Mouse (Mus musculus) cerebellum, adult 9-10 months (tissue): ENCODE results near the gene Slc12a3.
"Not testable (repeated sequence)": the region's sequence is repeated elsewhere in the genome, so short reads cannot be mapped to it uniquely, and the experiment has no call there.

Experiments
- DNase-seq: peaks from one replicate; pipeline ENCODE4 v3.0.0; 2022

Slc12a3 gene

DNA sequence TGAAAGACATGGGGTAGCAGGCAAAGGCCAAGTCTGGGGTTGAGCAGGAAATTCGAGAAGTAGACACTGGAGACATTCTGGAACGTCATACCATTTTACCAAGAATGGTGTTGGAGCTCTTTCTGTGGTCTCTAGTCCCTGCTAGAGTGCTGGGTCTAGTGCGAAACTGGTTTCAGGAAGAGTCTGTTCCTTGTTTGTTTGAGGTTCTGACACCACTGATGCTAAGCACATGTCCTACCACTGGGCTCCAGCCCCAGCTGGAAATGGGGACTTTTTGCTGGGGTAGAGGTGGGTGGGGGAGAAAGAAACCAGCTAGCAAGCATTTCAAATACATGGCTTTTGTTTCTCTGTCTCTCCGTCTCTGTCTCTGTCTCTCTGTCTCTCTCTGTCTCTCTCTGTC is 48.0 kb downstream of the Slc12a3 start:
- no peak for DNase-seq

DNA sequence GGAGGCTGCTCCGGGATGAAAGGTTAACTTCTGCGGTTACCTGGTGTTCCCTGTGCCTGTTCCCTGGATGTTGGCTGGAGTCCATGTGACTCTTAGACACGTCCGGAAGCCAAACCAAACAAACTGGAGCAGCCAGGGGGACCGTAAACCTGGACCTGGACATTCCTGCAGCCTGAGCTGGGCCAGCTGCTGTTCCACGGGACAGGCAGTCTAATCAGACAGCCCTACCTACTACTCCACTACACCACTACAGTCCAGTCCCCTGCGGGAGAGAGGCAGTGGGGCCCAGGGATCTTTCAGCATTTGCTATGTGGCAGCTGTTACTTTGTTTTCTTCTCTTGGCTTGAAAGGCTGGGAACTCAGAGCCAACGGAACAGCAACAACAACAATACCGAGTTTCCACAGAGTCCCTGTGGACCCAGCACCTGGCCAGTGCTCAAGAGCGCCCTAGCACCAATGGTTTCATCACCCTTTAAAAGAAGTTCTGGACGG is 48.8 kb downstream of the Slc12a3 start:
- no peak for DNase-seq

DNA sequence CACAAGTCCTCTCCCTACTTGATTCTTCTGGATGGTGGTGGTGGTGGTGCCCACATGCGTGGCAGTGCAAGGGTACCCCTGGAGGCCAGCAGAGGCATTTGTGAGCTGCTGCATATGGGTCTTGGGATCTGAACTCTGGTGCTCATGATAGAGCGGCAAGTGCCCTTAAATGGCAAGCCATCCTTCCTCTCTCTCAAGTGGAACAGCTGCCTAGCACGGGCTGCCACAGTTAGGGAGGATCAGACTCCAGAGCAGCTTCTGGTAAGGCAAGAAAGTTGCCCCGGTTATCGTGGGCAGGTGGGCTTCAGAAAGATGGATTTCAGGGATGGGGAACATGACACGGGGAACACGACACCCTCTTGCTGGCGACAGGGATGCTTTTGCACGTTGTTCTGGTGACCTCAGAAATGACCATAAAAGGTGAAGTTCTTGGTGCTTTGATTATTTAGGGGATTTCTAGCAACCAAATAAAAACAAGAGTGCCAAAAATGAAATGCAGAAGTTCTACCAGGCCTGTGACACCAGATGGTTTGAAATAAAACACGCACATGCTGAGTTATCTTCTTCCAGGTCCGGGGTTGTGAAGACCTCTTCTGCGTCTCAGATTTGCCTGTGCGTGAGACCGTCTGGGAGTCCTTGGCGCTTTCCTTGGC is 49.9 kb downstream of the Slc12a3 start:
- DNase-seq: no peak

DNA sequence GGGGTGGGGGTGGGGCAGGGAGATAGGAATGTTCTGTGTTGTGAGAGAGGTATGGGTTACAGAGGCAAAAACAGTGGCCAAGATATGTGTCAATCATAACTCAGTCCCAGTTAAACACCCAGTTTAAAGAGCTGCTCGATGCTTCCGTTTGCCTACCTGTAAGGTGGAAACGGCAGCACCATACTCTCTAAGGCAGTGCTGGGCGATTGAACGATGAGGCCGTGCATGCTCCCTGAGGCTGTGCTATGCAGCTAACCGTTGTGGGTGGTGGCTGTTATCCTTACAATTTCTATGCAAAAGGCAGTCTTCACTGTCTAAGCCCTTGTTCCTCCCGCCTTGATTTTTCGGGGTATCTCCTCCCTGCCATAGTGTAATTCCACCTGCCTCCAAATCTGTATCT is 50.7 kb downstream of the Slc12a3 start:
- DNase-seq: no peak

GRCm38 (mm10) chr8:94384166-94384565 is 55.2 kb downstream of the Slc12a3 start:
- no peak for DNase-seq

GRCm38 (mm10) chr8:94385506-94386213 is 56.7 kb downstream of the Slc12a3 start:
- no peak for DNase-seq

DNA sequence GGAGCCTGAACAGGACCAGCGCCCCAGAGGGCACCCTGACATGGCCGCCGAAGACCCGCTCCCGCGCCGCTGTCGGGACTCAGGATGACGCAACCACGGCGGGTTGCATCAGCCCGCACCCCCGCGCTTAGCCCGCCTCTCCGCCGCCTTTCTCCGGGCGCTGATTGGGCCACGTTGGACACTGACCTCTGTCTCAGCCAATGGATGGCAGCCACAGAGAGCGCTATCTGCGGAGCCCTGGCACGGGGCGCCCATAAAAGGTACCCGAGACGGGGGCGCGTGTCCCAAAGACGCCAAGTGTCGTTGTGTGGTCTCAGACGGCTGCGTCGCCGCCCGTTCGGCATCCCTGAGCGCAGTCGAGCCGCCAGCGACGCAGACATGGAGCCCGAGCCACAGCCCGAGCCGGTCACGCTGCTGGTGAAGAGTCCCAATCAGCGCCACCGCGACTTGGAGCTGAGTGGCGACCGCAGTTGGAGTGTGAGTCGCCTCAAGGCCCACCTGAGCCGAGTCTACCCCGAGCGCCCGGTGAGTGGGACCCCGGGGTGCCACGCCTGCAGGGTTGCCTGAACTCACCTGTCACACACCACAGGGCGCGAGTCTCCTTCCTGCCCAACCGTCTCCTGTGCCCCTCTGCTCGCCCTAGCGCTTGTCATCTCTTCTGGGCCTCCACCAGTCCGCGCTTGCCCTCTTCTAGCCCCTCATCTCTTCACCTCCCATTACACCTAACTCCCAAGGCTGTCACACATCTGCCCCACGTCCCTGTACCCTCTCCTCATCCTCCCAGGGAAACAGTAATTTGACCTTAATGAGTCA is 57.4 kb downstream of the Slc12a3 start, which contains the start of gene Herpud1:
TSS of gene Herpud1 (plus strand) at position 225 of the 813 bp plus-strand sequence.
- peak; percentile 98 for DNase-seq

GRCm38 (mm10) chr8:94387027-94387684 is 58.2 kb downstream of the Slc12a3 start:
- DNase-seq: peak; percentile 85

DNA sequence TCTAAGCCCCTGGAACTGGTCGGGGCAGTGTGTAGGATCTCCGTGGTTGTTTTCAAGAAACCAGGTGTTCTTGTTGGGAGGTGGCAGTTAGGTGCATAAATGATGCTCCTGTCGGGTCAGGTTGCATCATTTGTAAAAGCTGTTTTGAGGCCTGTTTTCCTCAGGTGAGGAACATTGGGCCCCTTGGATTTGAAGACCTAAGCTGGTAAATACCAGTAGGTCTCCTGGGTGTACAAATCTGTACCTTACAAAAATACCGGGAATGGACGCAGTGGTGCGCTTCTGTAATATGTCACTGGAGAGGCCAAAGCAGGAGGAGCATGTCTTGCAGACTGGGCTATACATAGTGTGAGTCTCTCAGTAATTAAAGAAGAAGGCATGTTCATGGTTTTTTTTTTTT is 58.8 kb downstream of the Slc12a3 start:
- no peak for DNase-seq

DNA sequence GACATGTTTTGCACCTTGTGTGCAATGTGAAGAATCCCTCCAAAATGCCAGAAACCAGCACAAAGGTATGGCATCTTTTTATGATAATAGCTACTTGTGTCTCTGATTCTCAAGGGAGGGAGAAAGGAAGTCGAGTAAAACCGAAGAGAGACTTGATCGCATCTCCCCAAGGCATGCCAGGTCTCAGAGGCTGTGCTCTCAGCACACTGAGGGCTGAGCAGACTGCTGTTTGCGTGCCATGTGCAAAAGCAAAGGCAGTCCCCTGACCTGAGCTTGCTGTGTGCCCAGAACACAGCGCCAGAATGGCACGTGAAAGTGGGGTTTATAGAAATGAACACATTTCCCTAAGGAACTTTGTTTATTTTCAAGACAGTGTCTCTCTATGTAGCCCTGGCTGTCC is 60.5 kb downstream of the Slc12a3 start:
- no peak for DNase-seq

DNA sequence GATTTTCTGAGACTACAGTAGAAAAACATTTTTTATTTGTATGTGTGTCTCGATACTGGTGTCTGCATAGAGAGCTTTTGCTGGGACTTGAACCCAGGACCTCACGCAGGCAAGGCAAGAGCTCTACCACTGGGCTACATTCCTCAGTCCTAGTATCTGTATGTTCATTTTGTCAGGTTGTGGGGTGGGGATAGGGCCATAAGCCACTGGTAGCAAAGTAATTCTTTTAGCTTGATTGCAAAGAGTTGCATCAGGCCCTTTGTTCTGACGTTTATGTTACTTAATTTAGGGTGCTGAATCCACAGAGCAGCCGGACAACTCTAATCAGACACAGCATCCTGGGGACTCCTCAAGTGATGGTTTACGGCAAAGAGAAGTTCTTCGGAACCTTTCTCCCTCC is 61.4 kb downstream of the Slc12a3 start:
- no peak for DNase-seq

DNA sequence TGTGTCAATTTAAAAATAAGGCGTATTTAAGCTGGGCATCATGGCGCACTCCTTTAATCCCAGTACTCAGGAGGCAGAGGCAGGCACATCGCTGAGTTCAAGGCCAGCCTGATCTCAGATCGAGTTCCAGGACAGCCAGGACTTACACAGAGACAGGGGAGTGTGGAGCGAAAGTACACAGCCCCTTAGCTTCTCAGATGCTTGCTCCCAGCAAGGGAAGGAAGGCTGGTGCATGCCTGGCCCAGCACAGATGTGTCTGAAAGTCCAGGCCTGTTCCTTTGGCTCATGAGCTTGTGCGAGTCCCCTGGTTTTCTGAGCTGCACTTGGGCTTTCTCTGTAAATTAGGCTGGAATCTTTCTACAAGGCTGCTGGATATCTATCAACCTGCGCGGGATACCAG is 61.9 kb downstream of the Slc12a3 start:
- no peak for DNase-seq

GRCm38 (mm10) chr8:94392147-94392546 is 63.1 kb downstream of the Slc12a3 start:
- peak; percentile 42 for DNase-seq

DNA sequence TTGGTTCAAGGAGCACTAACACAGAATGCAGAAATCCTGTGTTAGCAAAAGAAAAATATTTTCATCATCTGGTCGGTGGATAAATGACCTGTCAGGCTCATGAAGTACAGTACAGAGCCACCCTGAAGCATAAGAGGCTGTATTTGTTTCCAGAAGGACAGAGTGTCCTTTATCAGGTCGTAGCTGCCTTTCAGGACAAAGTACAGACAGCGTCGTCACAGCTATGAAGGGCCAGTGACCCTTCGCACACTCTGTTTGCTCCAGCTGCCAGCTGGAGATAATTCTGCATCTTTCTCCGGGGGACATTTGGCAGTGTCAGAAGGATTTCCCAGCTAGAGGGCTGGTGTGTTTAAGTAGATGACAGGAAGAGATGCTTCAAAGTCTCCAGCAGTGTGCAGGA is 63.6 kb downstream of the Slc12a3 start:
- no peak for DNase-seq

- DNase-seq: no peak
Measured at GRCm38 (mm10) chr8:94395851-94396540, 67.0 kb downstream of the Slc12a3 start.

GRCm38 (mm10) chr8:94396964-94397657 is 68.1 kb downstream of the Slc12a3 start:
- peak; percentile 43 for DNase-seq

GRCm38 (mm10) chr8:94398587-94398986 is 69.6 kb downstream of the Slc12a3 start:
- DNase-seq: no peak

DNA sequence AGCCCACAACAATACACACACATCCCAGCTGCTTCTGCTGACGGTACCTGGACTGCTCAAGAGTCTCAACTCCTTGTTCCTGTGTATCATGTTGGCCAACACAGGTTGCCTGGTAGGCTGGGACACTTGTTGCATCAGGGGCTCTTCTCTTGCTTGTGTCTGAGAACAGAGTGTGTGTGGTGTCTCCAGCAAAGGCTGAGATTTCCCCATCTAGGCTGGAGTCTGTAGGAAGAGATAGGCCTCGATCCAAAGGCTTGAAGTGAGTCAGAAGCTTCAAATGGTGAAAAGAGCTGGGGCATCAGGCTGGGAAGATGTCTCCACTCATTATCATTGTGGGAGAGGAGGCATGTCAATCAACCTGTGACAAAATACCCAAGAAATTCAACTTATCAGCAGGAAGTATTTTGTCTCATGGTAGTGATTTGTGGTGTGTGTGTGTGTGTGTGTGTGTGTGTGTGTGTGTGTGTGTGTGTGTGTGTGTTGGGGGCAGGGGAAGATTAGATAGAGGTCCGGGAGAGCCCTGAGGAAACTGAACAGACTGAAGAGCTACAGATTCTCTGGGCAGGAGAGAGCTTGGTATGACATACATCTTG is 70.5 kb downstream of the Slc12a3 start:
- no peak for DNase-seq

DNA sequence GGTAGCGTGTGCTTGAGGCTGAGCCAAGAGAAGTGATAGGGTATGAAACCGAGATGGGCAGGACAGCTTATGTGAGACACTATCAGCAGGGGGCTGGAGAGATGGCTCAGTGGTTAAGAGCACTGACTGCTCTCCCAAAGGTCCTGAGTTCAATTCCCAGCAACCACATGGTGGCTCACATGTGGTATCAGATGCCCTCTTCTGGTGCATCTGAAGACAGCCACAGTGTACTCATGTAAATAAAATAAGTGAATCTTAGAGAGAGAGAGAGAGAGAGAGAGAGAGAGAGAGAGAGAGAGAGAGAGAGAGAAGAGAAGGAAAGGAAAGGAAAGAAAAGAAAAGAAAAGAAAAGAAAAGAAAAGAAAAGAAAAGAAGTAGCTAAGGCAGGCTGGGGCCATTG is 71.0 kb downstream of the Slc12a3 start:
- not testable (repeated sequence) for DNase-seq

DNA sequence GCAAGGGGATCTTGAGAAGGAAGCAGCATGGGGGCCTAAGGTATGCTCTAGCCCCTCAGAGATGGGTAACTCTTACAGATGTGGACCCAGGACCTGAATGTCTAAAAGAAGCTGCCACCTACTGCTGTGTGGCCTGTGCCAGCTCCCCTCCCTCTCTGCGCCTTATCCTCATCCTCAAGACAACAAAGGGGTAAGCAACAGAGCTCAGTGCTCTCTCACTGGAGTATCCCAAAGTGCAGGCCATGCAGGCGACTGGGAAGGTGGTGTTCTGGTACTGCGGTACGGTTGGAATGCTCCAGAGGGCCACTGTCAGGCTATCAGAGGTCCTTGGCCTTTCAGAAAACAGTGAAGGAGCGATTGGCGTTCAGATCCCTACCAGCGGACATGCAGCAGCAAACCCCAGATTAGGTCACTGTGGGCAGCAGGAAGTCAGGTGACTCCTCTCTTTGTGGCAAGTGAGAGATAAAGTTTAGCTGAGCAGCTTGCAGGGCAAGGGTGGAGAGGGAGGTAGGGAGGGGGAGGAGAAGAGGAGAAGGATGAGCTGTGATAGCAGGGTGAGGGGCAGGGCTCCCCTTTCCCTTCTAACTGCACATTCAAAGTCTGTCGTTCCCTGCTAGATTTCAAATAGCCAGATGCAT is 79.6 kb downstream of the Slc12a3 start:
- DNase-seq: no peak

DNA sequence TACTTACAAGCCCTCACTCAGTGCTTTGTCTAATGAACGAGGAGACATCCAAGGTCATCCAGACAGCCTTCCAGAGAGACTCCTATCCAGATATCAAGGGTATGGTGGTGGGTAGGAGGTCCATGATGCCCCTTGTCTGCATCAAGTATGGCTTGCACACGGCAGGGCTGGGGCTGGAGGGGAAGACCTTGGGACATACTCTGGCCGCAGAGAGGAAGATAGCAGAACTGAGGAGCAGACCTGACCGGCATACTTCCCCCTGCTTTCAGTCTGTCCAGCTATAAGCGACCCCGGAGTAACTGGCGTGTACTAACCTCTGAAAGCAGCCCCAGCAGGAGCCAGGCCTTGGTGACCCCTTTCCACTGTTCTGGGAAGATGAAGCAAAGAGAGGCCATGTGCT is 80.5 kb downstream of the Slc12a3 start:
- DNase-seq: no peak
